Mouse (Mus musculus) testis, adult 2 months (tissue): ENCODE results near the gene Abhd15.

ENCODE experiments used
- CTCF ChIP-seq: fragments of 200-500 bp; IDR thresholded peaks from 2 replicates; pipeline ENCODE4 v1.5.1; 2012; ENCODE audit warnings: low read depth, mild to moderate bottlenecking, inconsistent platforms, low read length, moderate library complexity; ENCODE audit not compliant: control insufficient read depth, insufficient read depth, insufficient replicate concordance
- POLR2A ChIP-seq: fragments of 200-500 bp; IDR thresholded peaks from 2 replicates; pipeline ENCODE4 v1.6.1; 2012; ENCODE audit warnings: low read depth, mild to moderate bottlenecking, inconsistent platforms, low read length, moderate library complexity; ENCODE audit not compliant: control insufficient read depth

DNA sequence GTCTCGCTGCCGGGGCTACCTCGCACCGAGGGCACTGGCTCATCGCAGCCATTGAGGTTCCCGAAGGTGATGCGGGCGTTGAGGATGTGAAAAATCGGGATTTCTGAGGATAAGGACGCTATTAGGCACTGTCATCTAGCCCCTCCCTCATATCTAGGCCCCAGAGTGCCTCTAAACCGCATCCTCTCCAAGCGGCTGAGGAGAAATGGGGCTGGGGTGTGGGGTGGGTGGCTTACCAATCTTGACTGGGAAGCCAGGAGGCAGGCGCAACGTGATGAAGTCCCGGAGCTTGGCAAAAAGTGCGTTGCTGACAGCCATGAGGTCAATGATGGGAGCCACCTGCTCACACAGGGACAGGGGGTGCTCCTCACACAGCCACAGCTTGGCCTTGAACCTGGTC, 42.1 kb upstream of the Abhd15 start:
- TF ChIP-seq CTCF (no peak), POLR2A (no peak)
